Mouse (Mus musculus): Measurements from ENCODE around the gene Zmat5. TPM values are rescaled to one million over a fixed set of nuclear protein-coding genes. Genes with fewer than 3 reads are reported as not detected.
A peak's percentile ranks its signal among the peaks of the same experiment; 100 is the strongest.

Zmat5 gene
- polyA plus RNA-seq, 1 experiment: 62.6 TPM

- Histone ChIP-seq H3K4me3 (ENCODE audit: insufficient read depth, low read depth, low read length) (no peak overlapping the region), H3K27me3 (replicated peaks; ENCODE audit: control insufficient read depth, insufficient read depth, low read length) (no peaks in the 10 kb centered on the region), H3K27ac (ENCODE audit: insufficient read depth, low read depth, low read length) (no peak overlapping the region), H3K36me3 (ENCODE audit: control insufficient read depth, insufficient read depth, low read length) (no peaks in the 10 kb centered on the region), H3K4me1 (ENCODE audit: control insufficient read depth, insufficient read depth, low read length) (peaks cover 4% of the 10 kb centered on the region; the same call in 1 of the 2 replicates)
- 67% methylated on average over 11 of the region's 11 CpGs for WGBS
- DNase-seq: no peak
- TF ChIP-seq CTCF (conservative IDR thresholded peaks at IDR 0.05; ENCODE audit: insufficient read depth, insufficient read length, low read depth, low read length) (no peak), POLR2A (IDR thresholded peaks at IDR 0.05; ENCODE audit: low read depth, low read length) (no peak)
Measured at GRCm38 (mm10) chr11:4688632-4689380, 15.7 kb upstream of the Zmat5 start.

- Histone ChIP-seq H3K27ac (ENCODE audit: insufficient read depth, low read depth, low read length) (no peak overlapping the region), H3K27me3 (replicated peaks; ENCODE audit: control insufficient read depth, insufficient read depth, low read length) (no peaks in the 10 kb centered on the region), H3K36me3 (ENCODE audit: control insufficient read depth, insufficient read depth, low read length) (no peaks in the 10 kb centered on the region), H3K4me1 (ENCODE audit: control insufficient read depth, insufficient read depth, low read length) (peaks cover 4% of the 10 kb centered on the region; the same call in 1 of the 2 replicates), H3K4me3 (ENCODE audit: insufficient read depth, low read depth, low read length) (no peak overlapping the region)
- 75% methylated on average over 7 of the region's 7 CpGs for WGBS
- no peak for DNase-seq
- TF ChIP-seq CTCF (conservative IDR thresholded peaks at IDR 0.05; ENCODE audit: insufficient read depth, insufficient read length, low read depth, low read length) (no peak), POLR2A (IDR thresholded peaks at IDR 0.05; ENCODE audit: low read depth, low read length) (no peak)
Measured at GRCm38 (mm10) chr11:4690353-4690752, 14.1 kb upstream of the Zmat5 start.

- WGBS: 67% methylated on average over 10 of the region's 10 CpGs
- no peak for DNase-seq
Measured at GRCm38 (mm10) chr11:4691213-4691612, 13.3 kb upstream of the Zmat5 start.

GRCm38 (mm10) chr11:4692162-4692561 is 12.3 kb upstream of the Zmat5 start:
- WGBS: 84% methylated on average over 11 of the region's 11 CpGs
- Histone ChIP-seq H3K4me3 (ENCODE audit: insufficient read depth, low read depth, low read length) (no peak overlapping the region), H3K27ac (ENCODE audit: insufficient read depth, low read depth, low read length) (no peak overlapping the region), H3K36me3 (ENCODE audit: control insufficient read depth, insufficient read depth, low read length) (no peaks in the 10 kb centered on the region), H3K27me3 (replicated peaks; ENCODE audit: control insufficient read depth, insufficient read depth, low read length) (no peaks in the 10 kb centered on the region), H3K4me1 (ENCODE audit: control insufficient read depth, insufficient read depth, low read length) (no peaks in the 10 kb centered on the region)
- DNase-seq: no peak
- TF ChIP-seq CTCF (conservative IDR thresholded peaks at IDR 0.05; ENCODE audit: insufficient read depth, insufficient read length, low read depth, low read length): no peak
- TF ChIP-seq POLR2A (IDR thresholded peaks at IDR 0.05; ENCODE audit: low read depth, low read length): no peak

More at GRCm38 (mm10) chr11:4691213-4691612, 13.3 kb upstream of the Zmat5 start:
- TF ChIP-seq POLR2A (IDR thresholded peaks at IDR 0.05; ENCODE audit: low read depth, low read length) (no peak), CTCF (conservative IDR thresholded peaks at IDR 0.05; ENCODE audit: insufficient read depth, insufficient read length, low read depth, low read length) (no peak)
- Histone ChIP-seq H3K4me3 (ENCODE audit: insufficient read depth, low read depth, low read length) (no peak overlapping the region), H3K36me3 (ENCODE audit: control insufficient read depth, insufficient read depth, low read length) (no peaks in the 10 kb centered on the region), H3K4me1 (ENCODE audit: control insufficient read depth, insufficient read depth, low read length) (peaks cover 4% of the 10 kb centered on the region; the same call in 1 of the 2 replicates), H3K27ac (ENCODE audit: insufficient read depth, low read depth, low read length) (no peak overlapping the region), H3K27me3 (replicated peaks; ENCODE audit: control insufficient read depth, insufficient read depth, low read length) (no peaks in the 10 kb centered on the region)

- DNase-seq: peak; percentile 50
- no peak overlapping the region for H3K27ac ChIP-seq (ENCODE audit: insufficient read depth, low read depth, low read length)
- no peaks in the 10 kb centered on the region for H3K4me1 ChIP-seq (ENCODE audit: control insufficient read depth, insufficient read depth, low read length)
Measured at GRCm38 (mm10) chr11:4697043-4697983, 7.2 kb upstream of the Zmat5 start.

GRCm38 (mm10) chr11:4700726-4701125 is 3.8 kb upstream of the Zmat5 start:
- DNase-seq: peak; percentile 16
- H3K27ac ChIP-seq (ENCODE audit: insufficient read depth, low read depth, low read length): no peak overlapping the region
- TF ChIP-seq CTCF (conservative IDR thresholded peaks at IDR 0.05; ENCODE audit: insufficient read depth, insufficient read length, low read depth, low read length) (no peak), POLR2A (IDR thresholded peaks at IDR 0.05; ENCODE audit: low read depth, low read length) (no peak)
- H3K4me1 ChIP-seq (ENCODE audit: control insufficient read depth, insufficient read depth, low read length): no peaks in the 10 kb centered on the region; the same call in 1 of the 2 replicates
- WGBS: 57% methylated on average over 8 of the region's 8 CpGs
- peaks cover 3% of the 10 kb centered on the region for H3K36me3 ChIP-seq (ENCODE audit: control insufficient read depth, insufficient read depth, low read length)
- no peak overlapping the region for H3K4me3 ChIP-seq (ENCODE audit: insufficient read depth, low read depth, low read length)
- no peaks in the 10 kb centered on the region for H3K27me3 ChIP-seq (replicated peaks; ENCODE audit: control insufficient read depth, insufficient read depth, low read length)

More at GRCm38 (mm10) chr11:4697043-4697983, 7.2 kb upstream of the Zmat5 start:
- WGBS: 43% methylated on average over 7 of the region's 7 CpGs
- Histone ChIP-seq H3K36me3 (ENCODE audit: control insufficient read depth, insufficient read depth, low read length) (peaks cover 3% of the 10 kb centered on the region), H3K4me3 (ENCODE audit: insufficient read depth, low read depth, low read length) (no peak overlapping the region), H3K27me3 (replicated peaks; ENCODE audit: control insufficient read depth, insufficient read depth, low read length) (no peaks in the 10 kb centered on the region)
- TF ChIP-seq POLR2A (IDR thresholded peaks at IDR 0.05; ENCODE audit: low read depth, low read length) (no peak), CTCF (conservative IDR thresholded peaks at IDR 0.05; ENCODE audit: insufficient read depth, insufficient read length, low read depth, low read length) (peak; percentile 31; the same call in 1 of the 2 replicates)

All from kidney, adult 2 months (tissue).